Mouse (Mus musculus): ENCODE results near the gene 3425401B19Rik. TPM values are rescaled to one million over a fixed set of nuclear protein-coding genes. Genes with fewer than 3 reads are reported as not detected.

3425401B19Rik gene
- polyA plus RNA-seq, 1 experiment: 0.15 TPM

GRCm38 (mm10) chr14:32715076-32715475 lies 30.0 kb upstream of the 3425401B19Rik start:
- TF ChIP-seq CTCF (IDR thresholded peaks at IDR 0.05; ENCODE audit: control insufficient read depth, insufficient read depth, insufficient read length): no peak
- no peak for TF ChIP-seq MAX (IDR thresholded peaks at IDR 0.05)
- TF ChIP-seq MYOD1 (IDR thresholded peaks at IDR 0.05; ENCODE audit: control insufficient read depth, insufficient read length, low read depth): no peak
- no peak for TF ChIP-seq FOSL1 (IDR thresholded peaks at IDR 0.05; ENCODE audit: insufficient read depth, low read length, poor library complexity, severe bottlenecking)
- TF ChIP-seq MYOG (IDR thresholded peaks at IDR 0.05; ENCODE audit: control insufficient read depth, extremely low read depth, insufficient read length): no peak
- TF ChIP-seq CEBPB (IDR thresholded peaks at IDR 0.05; ENCODE audit: low read depth): no peak
- no peak for TF ChIP-seq USF1 (IDR thresholded peaks at IDR 0.05; ENCODE audit: low read depth)
- Histone ChIP-seq H3K4me3 (ENCODE audit: insufficient read depth, poor library complexity, severe bottlenecking) (no peak overlapping the region), H3K36me3 (ENCODE audit: control insufficient read depth, insufficient read depth) (no peaks in the 10 kb centered on the region), H3K27me3 (ENCODE audit: control insufficient read depth, insufficient read depth, insufficient read length) (peaks cover 29% of the 10 kb centered on the region), H3ac (ENCODE audit: control insufficient read depth, insufficient read length, low read depth) (no peak overlapping the region), H3K79me2 (ENCODE audit: control insufficient read depth, insufficient read depth) (no peaks in the 10 kb centered on the region), H3K79me3 (ENCODE audit: low read depth) (no peaks in the 10 kb centered on the region)

GRCm38 (mm10) chr14:32709861-32710260 lies 24.8 kb upstream of the 3425401B19Rik start:
- peaks cover 26% of the 10 kb centered on the region for H3K27me3 ChIP-seq (ENCODE audit: control insufficient read depth, insufficient read depth, insufficient read length)
- H3K79me3 ChIP-seq (ENCODE audit: low read depth): no peaks in the 10 kb centered on the region
- H3K4me3 ChIP-seq (ENCODE audit: insufficient read depth, poor library complexity, severe bottlenecking): no peak overlapping the region
- H3ac ChIP-seq (ENCODE audit: control insufficient read depth, insufficient read length, low read depth): no peak overlapping the region
- H3K79me2 ChIP-seq (ENCODE audit: control insufficient read depth, insufficient read depth): no peaks in the 10 kb centered on the region
- no peaks in the 10 kb centered on the region for H3K36me3 ChIP-seq (ENCODE audit: control insufficient read depth, insufficient read depth)
- no peak for TF ChIP-seq MYOD1 (IDR thresholded peaks at IDR 0.05; ENCODE audit: control insufficient read depth, insufficient read length, low read depth)
- no peak for TF ChIP-seq MAX (IDR thresholded peaks at IDR 0.05)
- TF ChIP-seq USF1 (IDR thresholded peaks at IDR 0.05; ENCODE audit: low read depth): no peak
- no peak for TF ChIP-seq FOSL1 (IDR thresholded peaks at IDR 0.05; ENCODE audit: insufficient read depth, low read length, poor library complexity, severe bottlenecking)
- no peak for TF ChIP-seq MYOG (IDR thresholded peaks at IDR 0.05; ENCODE audit: control insufficient read depth, extremely low read depth, insufficient read length)
- no peak for TF ChIP-seq CEBPB (IDR thresholded peaks at IDR 0.05; ENCODE audit: low read depth)
- TF ChIP-seq CTCF (IDR thresholded peaks at IDR 0.05; ENCODE audit: control insufficient read depth, insufficient read depth, insufficient read length): no peak

GRCm38 (mm10) chr14:32708756-32709155 lies 23.7 kb upstream of the 3425401B19Rik start:
- Histone ChIP-seq H3K4me3 (ENCODE audit: insufficient read depth, poor library complexity, severe bottlenecking) (no peak overlapping the region), H3K36me3 (ENCODE audit: control insufficient read depth, insufficient read depth) (no peaks in the 10 kb centered on the region), H3ac (ENCODE audit: control insufficient read depth, insufficient read length, low read depth) (no peak overlapping the region), H3K79me2 (ENCODE audit: control insufficient read depth, insufficient read depth) (no peaks in the 10 kb centered on the region), H3K79me3 (ENCODE audit: low read depth) (no peaks in the 10 kb centered on the region), H3K27me3 (ENCODE audit: control insufficient read depth, insufficient read depth, insufficient read length) (peaks cover 29% of the 10 kb centered on the region)
- TF ChIP-seq MYOD1 (IDR thresholded peaks at IDR 0.05; ENCODE audit: control insufficient read depth, insufficient read length, low read depth) (no peak), CTCF (IDR thresholded peaks at IDR 0.05; ENCODE audit: control insufficient read depth, insufficient read depth, insufficient read length) (no peak), CEBPB (IDR thresholded peaks at IDR 0.05; ENCODE audit: low read depth) (no peak), USF1 (IDR thresholded peaks at IDR 0.05; ENCODE audit: low read depth) (no peak), MYOG (IDR thresholded peaks at IDR 0.05; ENCODE audit: control insufficient read depth, extremely low read depth, insufficient read length) (no peak), FOSL1 (IDR thresholded peaks at IDR 0.05; ENCODE audit: insufficient read depth, low read length, poor library complexity, severe bottlenecking) (no peak), MAX (IDR thresholded peaks at IDR 0.05) (no peak)

- Histone ChIP-seq H3K27me3 (ENCODE audit: control insufficient read depth, insufficient read depth, insufficient read length) (peaks cover 33% of the 10 kb centered on the region), H3K79me3 (ENCODE audit: low read depth) (no peaks in the 10 kb centered on the region), H3K79me2 (ENCODE audit: control insufficient read depth, insufficient read depth) (no peaks in the 10 kb centered on the region), H3ac (ENCODE audit: control insufficient read depth, insufficient read length, low read depth) (no peak overlapping the region), H3K4me3 (ENCODE audit: insufficient read depth, poor library complexity, severe bottlenecking) (no peak overlapping the region), H3K36me3 (ENCODE audit: control insufficient read depth, insufficient read depth) (no peaks in the 10 kb centered on the region)
- TF ChIP-seq MAX (IDR thresholded peaks at IDR 0.05): no peak
- no peak for TF ChIP-seq MYOG (IDR thresholded peaks at IDR 0.05; ENCODE audit: control insufficient read depth, extremely low read depth, insufficient read length)
- TF ChIP-seq FOSL1 (IDR thresholded peaks at IDR 0.05; ENCODE audit: insufficient read depth, low read length, poor library complexity, severe bottlenecking): no peak
- no peak for TF ChIP-seq MYOD1 (IDR thresholded peaks at IDR 0.05; ENCODE audit: control insufficient read depth, insufficient read length, low read depth)
- no peak for TF ChIP-seq CEBPB (IDR thresholded peaks at IDR 0.05; ENCODE audit: low read depth)
- no peak for TF ChIP-seq USF1 (IDR thresholded peaks at IDR 0.05; ENCODE audit: low read depth)
- TF ChIP-seq CTCF (IDR thresholded peaks at IDR 0.05; ENCODE audit: control insufficient read depth, insufficient read depth, insufficient read length): no peak
Observed at GRCm38 (mm10) chr14:32707938-32708337, 22.8 kb upstream of the 3425401B19Rik start.

- Histone ChIP-seq H3ac (ENCODE audit: control insufficient read depth, insufficient read length, low read depth) (no peak overlapping the region), H3K36me3 (ENCODE audit: control insufficient read depth, insufficient read depth) (no peaks in the 10 kb centered on the region), H3K79me3 (ENCODE audit: low read depth) (no peaks in the 10 kb centered on the region), H3K79me2 (ENCODE audit: control insufficient read depth, insufficient read depth) (no peaks in the 10 kb centered on the region), H3K4me3 (ENCODE audit: insufficient read depth, poor library complexity, severe bottlenecking) (no peak overlapping the region), H3K27me3 (ENCODE audit: control insufficient read depth, insufficient read depth, insufficient read length) (peaks cover 59% of the 10 kb centered on the region)
- TF ChIP-seq USF1 (IDR thresholded peaks at IDR 0.05; ENCODE audit: low read depth) (no peak), CTCF (IDR thresholded peaks at IDR 0.05; ENCODE audit: control insufficient read depth, insufficient read depth, insufficient read length) (no peak), MYOD1 (IDR thresholded peaks at IDR 0.05; ENCODE audit: control insufficient read depth, insufficient read length, low read depth) (no peak), MAX (IDR thresholded peaks at IDR 0.05) (no peak), CEBPB (IDR thresholded peaks at IDR 0.05; ENCODE audit: low read depth) (no peak), FOSL1 (IDR thresholded peaks at IDR 0.05; ENCODE audit: insufficient read depth, low read length, poor library complexity, severe bottlenecking) (no peak), MYOG (IDR thresholded peaks at IDR 0.05; ENCODE audit: control insufficient read depth, extremely low read depth, insufficient read length) (no peak)
Observed at GRCm38 (mm10) chr14:32700972-32701371, 15.9 kb upstream of the 3425401B19Rik start.

GRCm38 (mm10) chr14:32698556-32698955 lies 13.5 kb upstream of the 3425401B19Rik start:
- peaks cover 57% of the 10 kb centered on the region for H3K27me3 ChIP-seq (ENCODE audit: control insufficient read depth, insufficient read depth, insufficient read length)
- H3K79me3 ChIP-seq (ENCODE audit: low read depth): no peaks in the 10 kb centered on the region
- H3ac ChIP-seq (ENCODE audit: control insufficient read depth, insufficient read length, low read depth): no peak overlapping the region
- no peaks in the 10 kb centered on the region for H3K79me2 ChIP-seq (ENCODE audit: control insufficient read depth, insufficient read depth)
- H3K4me3 ChIP-seq (ENCODE audit: insufficient read depth, poor library complexity, severe bottlenecking): no peak overlapping the region
- TF ChIP-seq CEBPB (IDR thresholded peaks at IDR 0.05; ENCODE audit: low read depth) (no peak), USF1 (IDR thresholded peaks at IDR 0.05; ENCODE audit: low read depth) (no peak), FOSL1 (IDR thresholded peaks at IDR 0.05; ENCODE audit: insufficient read depth, low read length, poor library complexity, severe bottlenecking) (no peak), MAX (IDR thresholded peaks at IDR 0.05) (no peak), MYOG (IDR thresholded peaks at IDR 0.05; ENCODE audit: control insufficient read depth, extremely low read depth, insufficient read length) (no peak), MYOD1 (IDR thresholded peaks at IDR 0.05; ENCODE audit: control insufficient read depth, insufficient read length, low read depth) (no peak), CTCF (IDR thresholded peaks at IDR 0.05; ENCODE audit: control insufficient read depth, insufficient read depth, insufficient read length) (no peak)
- H3K36me3 ChIP-seq (ENCODE audit: control insufficient read depth, insufficient read depth): no peaks in the 10 kb centered on the region

Measured in C2C12 (cell line).